Mouse (Mus musculus) cerebral cortex, adult 2 months (tissue): ENCODE data around the gene Gm4767.

Experiments
- WGBS: fragments of 180-500 bp; shearing (Covaris S2); methylation state at CpG from one replicate; pipeline ENCODE4 v1.1.7; 2018; 5-methylcytosine and 5-hydroxymethylcytosine counted together

Gene Gm4767

DNA sequence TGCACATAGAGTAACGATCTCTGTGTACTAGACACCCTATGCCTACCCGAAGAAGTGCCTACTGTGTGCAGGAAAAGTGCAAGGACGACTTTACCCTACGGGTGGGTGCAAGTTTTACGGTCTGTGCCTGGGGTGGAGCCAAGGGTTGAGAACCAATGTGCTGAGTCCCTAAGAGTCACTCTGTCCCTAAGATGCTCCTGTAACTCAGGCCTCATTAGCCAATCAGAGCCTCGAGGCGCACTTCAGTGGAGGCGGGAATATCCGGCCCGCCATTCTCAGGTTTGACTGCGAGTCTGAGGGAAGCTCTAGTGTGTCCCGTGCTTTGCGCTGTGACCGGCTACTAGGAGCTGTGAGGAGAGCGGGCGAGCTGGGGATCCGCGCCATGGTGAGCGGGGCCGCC, at the start of gene Gm4767:
Gene Gm4767, plus strand, starts transcription at position 288 of the 400 bp plus-strand sequence.
- WGBS, result 29% methylated on average over 18 of the region's 20 CpGs

DNA sequence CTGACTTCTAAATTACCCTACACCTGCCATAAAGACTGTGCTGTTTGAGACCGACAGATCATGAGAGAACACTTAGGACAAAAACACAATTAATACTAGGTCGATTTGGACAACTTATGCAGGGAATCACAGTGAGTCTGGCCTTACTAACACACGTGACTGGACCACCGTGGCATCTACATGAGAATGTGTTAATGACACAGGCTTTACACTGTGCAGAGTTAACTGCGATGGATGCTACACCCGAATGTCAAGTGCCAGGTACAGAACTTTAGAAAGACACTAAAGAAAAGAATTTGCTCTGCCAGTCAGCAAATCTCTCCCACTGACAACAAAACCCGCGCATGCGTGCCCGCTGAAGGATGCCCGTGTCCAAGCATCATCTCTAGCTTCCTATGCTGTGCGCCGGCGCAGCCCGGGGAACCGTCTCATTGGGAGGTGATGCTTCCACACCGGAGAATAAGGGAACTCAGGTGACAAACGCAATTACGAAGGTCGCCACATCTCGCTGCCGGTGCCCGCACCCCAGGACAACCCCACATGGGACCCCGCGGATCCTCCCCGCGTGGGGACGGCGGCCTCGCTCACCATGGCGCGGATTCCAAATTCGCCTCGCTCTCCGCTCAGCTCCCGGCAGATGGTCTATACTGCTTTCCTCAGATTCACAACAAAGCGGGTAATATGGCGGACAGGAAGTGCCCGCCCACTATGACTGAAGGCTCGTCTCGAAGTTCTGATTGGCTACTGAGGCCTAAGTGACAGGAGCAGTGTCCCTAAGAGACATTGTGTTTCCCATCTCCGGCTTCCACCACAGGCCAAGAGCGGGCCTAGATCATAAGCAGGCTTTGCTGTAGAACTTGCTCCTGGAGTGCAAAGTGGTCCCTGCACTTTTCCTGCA, 41.2 kb upstream of the Gm4767 start, which contains the start of gene Gm3055:
Gene Gm3055, minus strand, starts transcription at position 656 of the 898 bp plus-strand sequence.
- WGBS, result no CpG with 5 or more reads among the region's 43 CpGs

DNA sequence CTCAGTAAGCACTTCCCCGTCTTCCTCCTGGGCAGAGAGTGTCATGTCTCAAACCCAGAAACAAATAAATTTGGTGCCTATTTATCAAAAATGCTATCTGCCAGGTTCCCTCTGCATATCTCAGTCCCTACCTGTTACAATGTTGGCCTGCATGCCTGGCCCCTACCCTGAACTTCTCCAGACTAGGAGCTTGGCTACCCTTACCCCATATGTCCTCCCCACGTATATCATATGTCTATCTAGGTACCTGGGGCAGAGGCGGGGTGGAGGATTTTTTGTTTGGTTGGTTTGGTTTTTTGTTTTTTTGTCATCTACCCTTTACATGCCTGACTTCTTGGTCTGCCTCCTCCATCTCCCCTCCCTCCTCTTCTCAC, 40.6 kb upstream of the Gm4767 start:
- no CpG with 5 or more reads among the region's 3 CpGs for WGBS

DNA sequence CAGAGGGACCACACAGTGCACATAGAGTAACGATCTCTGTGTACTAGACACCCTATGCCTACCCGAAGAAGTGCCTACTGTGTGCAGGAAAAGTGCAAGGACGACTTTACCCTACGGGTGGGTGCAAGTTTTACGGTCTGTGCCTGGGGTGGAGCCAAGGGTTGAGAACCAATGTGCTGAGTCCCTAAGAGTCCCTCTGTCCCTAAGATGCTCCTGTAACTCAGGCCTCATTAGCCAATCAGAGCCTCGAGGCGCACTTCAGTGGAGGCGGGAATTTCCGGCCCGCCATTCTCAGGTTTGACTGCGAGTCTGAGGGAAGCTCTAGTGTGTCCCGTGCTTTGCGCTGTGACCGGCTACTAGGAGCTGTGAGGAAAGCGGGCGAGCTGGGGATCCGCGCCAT, 34.2 kb downstream of the Gm4767 start:
- no CpG with 5 or more reads among the region's 18 CpGs for WGBS

DNA sequence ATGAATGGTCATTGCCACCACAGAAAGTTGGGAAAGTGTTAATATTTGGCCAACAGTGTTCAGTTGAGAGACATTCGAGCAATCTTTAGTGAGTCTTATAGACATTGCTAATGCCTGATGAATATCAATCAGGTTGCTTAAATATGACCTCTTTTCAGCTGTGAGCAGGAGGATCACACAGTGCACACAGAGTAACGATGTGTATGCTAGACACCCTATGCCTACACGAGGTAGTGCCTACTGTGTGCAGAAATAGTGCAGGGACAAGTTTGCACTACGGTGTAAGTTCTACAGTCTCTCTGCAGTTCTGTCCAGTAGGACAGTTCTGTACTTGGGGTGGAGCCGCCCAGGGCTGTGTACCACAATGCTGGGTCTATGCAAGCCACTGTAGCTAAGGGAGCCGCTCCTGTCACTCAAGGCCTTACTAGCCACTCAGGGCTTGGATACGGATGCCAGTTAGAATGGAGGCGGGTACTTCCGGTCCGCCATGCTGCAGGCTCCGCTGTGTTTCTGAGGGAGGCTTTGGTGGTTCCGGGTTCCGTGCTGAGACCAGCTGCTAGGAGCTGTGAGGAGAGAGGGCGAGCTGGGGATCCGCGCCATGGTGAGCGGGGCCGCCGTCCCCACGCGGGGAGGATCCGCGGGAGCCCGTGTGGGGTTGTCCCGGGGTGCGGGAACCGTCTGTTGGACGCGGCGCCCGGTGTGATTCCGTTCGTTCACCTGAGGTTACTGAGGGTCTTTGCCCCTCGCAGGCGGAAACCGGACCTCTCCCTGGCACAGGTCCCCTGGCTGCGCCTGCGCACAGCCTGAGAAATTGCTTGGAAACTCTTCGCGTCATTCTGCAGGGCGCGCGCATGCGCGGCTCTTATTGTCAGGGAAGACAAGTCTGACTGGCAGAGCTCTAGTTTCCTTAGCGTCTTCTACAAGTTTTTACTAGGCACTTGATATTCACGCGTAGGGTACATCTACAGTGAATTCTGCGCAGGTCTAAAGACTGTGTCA, 51.7 kb downstream of the Gm4767 start, which contains the start of gene Gm32687:
Gene Gm32687, plus strand, starts transcription at position 526 of the 999 bp plus-strand sequence.
- WGBS, result 23% methylated on average over 5 of the region's 49 CpGs
